Mouse (Mus musculus) heart, postnatal 14 days (tissue): Measurements from ENCODE around the gene Car6. TPM values are rescaled to one million over a fixed set of nuclear protein-coding genes. Genes with fewer than 3 reads are reported as not detected.

ENCODE experiments used
- DNase-seq, 2 experiments: peaks; one replicate each; pipeline ENCODE4 v3.0.0; 2021 to 2022
- intact Hi-C: fragments of 180-260 bp; cut with DNase I; formaldehyde crosslinking; loops from one replicate; pipeline ENCODE4 v1.15.1; 2025
- total RNA-seq, 2 experiments: library from RNA; stranded (reverse); gene quantifications; 2 replicates each; pipeline ENCODE4 v1.2.3; 2021

The Car6 gene
- total RNA-seq, 2 experiments from 2014 or later: not detected

DNA sequence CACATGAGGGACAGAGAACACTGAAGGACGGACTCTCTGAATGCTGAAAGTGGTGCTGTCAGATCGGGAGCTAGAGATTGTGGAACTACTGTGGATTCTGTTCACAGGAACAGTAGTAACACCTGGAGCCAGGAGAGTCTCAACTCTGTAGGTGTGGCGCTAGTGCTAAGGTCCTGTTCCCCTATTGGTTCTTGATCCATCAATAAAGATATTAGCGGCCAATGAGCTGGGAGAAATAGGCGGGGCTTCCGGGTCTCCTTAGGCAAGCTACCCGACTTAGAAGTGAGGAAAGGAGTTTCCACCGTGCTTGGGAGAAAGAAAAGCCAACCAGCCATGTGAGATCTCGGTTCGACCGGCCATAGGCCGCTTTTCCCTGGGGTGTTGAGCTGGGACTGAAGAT lies 56.9 kb downstream of the Car6 start:
- intact Hi-C loops: no loop called here
- no peak for DNase-seq

DNA sequence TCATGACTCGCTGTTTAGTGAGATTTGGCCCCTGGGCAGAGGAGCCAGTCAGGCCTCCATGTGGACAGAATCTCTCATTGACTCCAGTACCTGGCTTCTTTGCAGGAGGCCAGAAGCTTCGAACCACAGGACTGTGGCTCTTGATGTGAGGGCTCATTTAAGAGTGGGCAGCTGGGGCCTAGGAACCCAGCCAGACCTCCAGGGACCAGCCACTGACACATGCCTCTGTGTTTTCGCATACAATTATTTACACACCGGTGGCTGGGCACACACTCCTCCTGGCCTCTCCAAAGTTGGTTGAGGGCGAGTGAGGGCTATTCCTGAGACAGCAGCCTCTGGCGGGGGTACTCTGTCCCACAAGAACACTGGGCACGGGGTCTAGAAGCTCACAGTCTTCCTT lies 60.8 kb downstream of the Car6 start:
- no peak for DNase-seq
- intact Hi-C loops: no loop called here

DNA sequence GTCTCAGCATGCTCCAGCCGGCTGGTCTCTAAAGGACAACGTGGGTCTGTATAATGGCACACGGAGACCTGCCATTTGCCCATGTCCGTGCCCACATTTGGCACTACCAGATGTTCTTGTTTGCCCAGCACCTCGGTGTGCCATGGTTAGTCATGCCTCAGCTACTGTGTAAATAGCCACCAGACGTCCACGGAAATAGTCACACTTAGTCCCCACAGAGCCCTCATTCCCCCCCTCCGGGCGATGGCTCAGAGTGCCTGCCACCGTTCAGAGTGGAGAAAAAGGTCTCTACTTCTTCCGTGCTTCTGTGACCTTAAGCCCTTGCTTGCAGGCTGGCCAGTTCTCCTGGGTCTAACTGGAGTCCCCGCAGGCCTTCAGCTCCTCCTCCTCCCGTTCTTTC lies 62.0 kb downstream of the Car6 start:
- intact Hi-C loops: no loop called here
- no peak for DNase-seq

DNA sequence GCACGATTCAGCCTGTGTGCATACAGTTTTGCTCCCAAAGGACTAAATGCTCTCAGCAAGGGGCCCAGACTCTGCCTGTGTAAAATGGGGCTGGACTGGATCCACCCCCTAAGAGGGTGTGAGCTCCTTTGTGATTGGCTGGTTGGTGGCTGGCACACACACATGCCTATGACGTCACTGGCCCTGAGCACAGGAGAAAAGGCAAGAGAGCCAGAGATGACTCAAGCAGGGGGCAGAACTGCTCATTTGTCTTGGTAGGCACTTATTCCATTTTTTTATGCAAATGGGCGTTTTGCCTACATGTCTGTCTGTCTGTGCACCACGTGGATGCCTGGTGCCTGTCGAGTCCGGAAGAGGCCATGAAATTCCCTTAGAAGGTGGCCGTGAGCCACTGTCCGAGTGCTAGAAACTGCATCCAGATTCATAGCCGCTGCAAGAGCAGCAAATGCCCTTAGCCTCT lies 63.0 kb downstream of the Car6 start:
- DNase-seq: peak; percentile 27 to 51
- intact Hi-C loops: no loop called here

DNA sequence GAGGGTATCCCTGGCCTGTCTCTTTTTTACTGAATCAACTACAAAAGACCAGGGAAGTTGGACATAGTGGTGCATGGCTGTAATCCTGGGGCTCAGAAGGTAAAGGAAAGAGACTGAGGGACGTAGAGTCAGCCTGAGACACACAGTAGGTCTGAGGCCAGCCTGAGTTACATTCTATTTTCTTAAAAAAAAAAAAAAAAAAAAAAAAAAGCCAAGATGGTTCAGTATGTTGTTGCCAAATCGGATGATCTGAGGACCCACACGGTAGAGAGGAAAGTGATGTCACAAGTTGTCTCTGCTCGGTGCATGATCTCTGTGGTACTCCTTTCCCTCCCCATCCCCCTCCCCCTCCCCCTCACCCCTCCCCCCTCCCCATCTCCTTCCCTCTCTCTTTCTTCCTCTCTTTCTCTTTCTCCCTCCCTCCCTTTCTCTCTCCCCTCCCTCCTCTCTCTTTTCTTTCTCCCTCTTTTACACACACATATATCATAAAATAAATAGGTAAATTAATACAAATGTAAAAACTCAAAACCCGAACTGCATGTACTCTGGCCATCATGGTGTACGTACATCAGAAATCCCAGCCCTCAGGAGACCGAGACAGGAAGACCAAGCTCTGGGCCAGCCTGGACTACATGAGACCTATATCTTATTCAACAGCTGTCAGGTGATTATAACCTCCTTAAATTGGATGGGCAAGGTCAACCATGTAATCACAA lies 63.6 kb downstream of the Car6 start:
- intact Hi-C loops: loop anchor here (2.0 kb wide), 1 partner anchor 81 kb away; no protein-coding TSS in a partner anchor

More for the DNA sequence above, 63.6 kb downstream of the Car6 start:
- no peak for DNase-seq

Other genes with a start within 250 kb of the Car6 start
- gene Spsb1, start 246.3 kb downstream of the Car6 start, total RNA-seq: 10 to 100 TPM; 44.8 to 49.3 TPM
- 10 to 100 TPM; 41.0 to 45.9 TPM for gene H6pd, start 192.3 kb downstream of the Car6 start, total RNA-seq
- gene Gpr157, start 114.0 kb downstream of the Car6 start, total RNA-seq: 10 to 100 TPM; 29.5 to 33.7 TPM
- gene Slc2a5, start 82.0 kb downstream of the Car6 start, total RNA-seq: under 1 TPM in 1 of 2 experiments, not detected in 1; 0.17 TPM
- not detected for gene Slc2a7, start 52.4 kb downstream of the Car6 start, total RNA-seq
- gene Eno1, start 35.4 kb upstream of the Car6 start, total RNA-seq: 100 to 1,000 TPM; 165 to 170 TPM
- gene Rere, start 80.3 kb upstream of the Car6 start, total RNA-seq: 10 to 100 TPM; 52.5 to 62.6 TPM